In genomic region chr7:78886496-78886895, GRCm38 (mm10) we compare ENCODE assay signal across 14 mouse cellular contexts. TPM values are rescaled to one million over a fixed set of nuclear protein-coding genes. Genes with fewer than 3 reads are reported as not detected.
DNase-seq lines count a peak whose midpoint lies in the region; ATAC-seq and TF ChIP-seq lines count a peak whose summit lies in the region.
"Had no signal": no experiment of that assay in that cellular context is flagged by ENCODE, and none has a peak within 500 bp of the region (broad histone marks: within the 10 kb centered on the region; RNA-seq: fewer than 3 reads in every experiment).

No protein-coding gene starts in this region.

- H3K4me2 ChIP-seq in hindbrain, embryonic 12.5 days (replicated peaks): peak overlapping the region; percentile 66
- H3K4me2 ChIP-seq in midbrain, embryonic 13.5 days (replicated peaks): peak overlapping the region; percentile 77
- no peak overlapping the region for H3K4me2 ChIP-seq in liver, embryonic 12.5 days
- H3K4me2 ChIP-seq: liver, embryonic 15.5 days had no signal

- H3K9me3 ChIP-seq in E14TG2a.4 (ENCODE audit: low read length): no peaks in the 10 kb centered on the region
- H3K9me3 ChIP-seq in hindbrain, embryonic 12.5 days (replicated peaks): no peaks in the 10 kb centered on the region
- no peaks in the 10 kb centered on the region for H3K9me3 ChIP-seq in midbrain, embryonic 13.5 days
- no peaks in the 10 kb centered on the region for H3K9me3 ChIP-seq in liver, embryonic 12.5 days (replicated peaks)
- H3K9me3 ChIP-seq: embryonic facial prominence, embryonic 10.5 days; liver, embryonic 15.5 days had no signal

- DNase-seq in embryo, embryonic 9.5 days (ENCODE audit: extremely low spot score): peak; percentile 29
- DNase-seq in gastrocnemius, adult 8-10 months (ENCODE audit: low spot score in 2 of 2): no peak
- DNase-seq in thymus, adult 18-20 months: no peak
- DNase-seq: cerebellum, adult 8-10 months; kidney, adult 18-20 months; thymus, postnatal 36 days had no signal

- H3K4me3 ChIP-seq in E14TG2a.4 (replicated peaks; ENCODE audit: low read length): peak overlapping the region; percentile 70; the same call in 1 of the 2 replicates
- H3K4me3 ChIP-seq in hindbrain, embryonic 12.5 days: 0 out of 2 replicates have a peak overlapping the region, but pooled peaks have one; percentile 6
- peak overlapping the region; percentile 20 for H3K4me3 ChIP-seq in midbrain, embryonic 13.5 days (replicated peaks)
- H3K4me3 ChIP-seq in liver, embryonic 12.5 days: no peak overlapping the region
- H3K4me3 ChIP-seq: liver, embryonic 15.5 days had no signal

- no peak for ATAC-seq in hindbrain, embryonic 12.5 days (ENCODE audit: low FRiP score)
- no peak for ATAC-seq in midbrain, embryonic 13.5 days
- ATAC-seq in liver, embryonic 12.5 days: no peak
- ATAC-seq in erythroblast, adult 5-6 weeks (replicated peaks; ENCODE audit: low FRiP score, poor library complexity, severe bottlenecking): no peak

- WGBS in hindbrain, embryonic 12.5 days: 37% methylated on average over 4 of the region's 4 CpGs
- WGBS in midbrain, embryonic 13.5 days: 12% methylated on average over 4 of the region's 4 CpGs
- 59% methylated on average over 4 of the region's 4 CpGs for WGBS in liver, embryonic 12.5 days (ENCODE audit: insufficient replicate concordance)

- H3K4me1 ChIP-seq in E14TG2a.4 (replicated peaks; ENCODE audit: low read depth, low read length): peaks cover 48% of the 10 kb centered on the region
- H3K4me1 ChIP-seq in hindbrain, embryonic 12.5 days: peaks cover 57% of the 10 kb centered on the region
- peaks cover 60% of the 10 kb centered on the region for H3K4me1 ChIP-seq in midbrain, embryonic 13.5 days (replicated peaks)
- H3K4me1 ChIP-seq in liver, embryonic 12.5 days: no peaks in the 10 kb centered on the region
- H3K4me1 ChIP-seq: liver, embryonic 15.5 days had no signal

- peaks cover 74% of the 10 kb centered on the region for H3K27me3 ChIP-seq in E14TG2a.4 (ENCODE audit: insufficient read depth, low read length)
- H3K27me3 ChIP-seq in hindbrain, embryonic 12.5 days: peaks cover 32% of the 10 kb centered on the region
- peaks cover 9% of the 10 kb centered on the region; the same call in 1 of the 2 replicates for H3K27me3 ChIP-seq in midbrain, embryonic 13.5 days
- H3K27me3 ChIP-seq in liver, embryonic 12.5 days (replicated peaks): peaks cover 92% of the 10 kb centered on the region

- no peak for TF ChIP-seq CTCF in E14TG2a.4 (conservative IDR thresholded peaks at IDR 0.05; ENCODE audit: low read length)

- H3K27ac ChIP-seq in hindbrain, embryonic 12.5 days: peak overlapping the region; percentile 80
- H3K27ac ChIP-seq in midbrain, embryonic 13.5 days: peak overlapping the region; percentile 87
- no peak overlapping the region for H3K27ac ChIP-seq in liver, embryonic 12.5 days
- H3K27ac ChIP-seq: liver, embryonic 15.5 days; macrophage had no signal

- H3K9ac ChIP-seq in hindbrain, embryonic 12.5 days: peak overlapping the region; percentile 33; the same call in 1 of the 2 replicates
- H3K9ac ChIP-seq in midbrain, embryonic 13.5 days (replicated peaks): peak overlapping the region; percentile 42
- H3K9ac ChIP-seq in liver, embryonic 12.5 days: no peak overlapping the region
- H3K9ac ChIP-seq: liver, embryonic 15.5 days had no signal

- no peaks in the 10 kb centered on the region for H3K36me3 ChIP-seq in E14TG2a.4 (ENCODE audit: insufficient read depth, low read length)
- no peaks in the 10 kb centered on the region for H3K36me3 ChIP-seq in hindbrain, embryonic 12.5 days
- H3K36me3 ChIP-seq in midbrain, embryonic 13.5 days: peaks cover 2% of the 10 kb centered on the region; the same call in 1 of the 2 replicates
- no peaks in the 10 kb centered on the region for H3K36me3 ChIP-seq in liver, embryonic 12.5 days
- H3K36me3 ChIP-seq: embryonic facial prominence, embryonic 10.5 days; liver, embryonic 15.5 days had no signal

RNA-seq across cellular contexts. Expression of gene Aen, which starts 9.2 kb away (rescaled TPM):
- polyA plus RNA-seq in hindbrain, embryonic 12.5 days (2016; fragmentation: Nextera tagmentation; extraction: Ambion mirVana): 44.3 and 44.6 TPM in 2 replicates
- polyA plus RNA-seq in midbrain, embryonic 13.5 days (2015; fragmentation: Nextera tagmentation; extraction: Ambion mirVana): 47.0 and 49.9 TPM in 2 replicates
- polyA plus RNA-seq in liver, embryonic 12.5 days (2016; fragmentation: Nextera tagmentation; extraction: Ambion mirVana): 36.5 and 38.3 TPM in 2 replicates
- total RNA-seq in gastrocnemius, adult 8-10 months (2022): 10 to 100 TPM; 52.4 to 60.0 (median 54.1) TPM
- total RNA-seq in erythroblast, adult 5-6 weeks (2015; ENCODE audit: low replicate concordance): 0.96 and 4.6 TPM in 2 replicates
- 10.0 and 17.6 TPM in 2 replicates for total RNA-seq in erythroblast, adult 5-6 weeks (2017; ENCODE audit: low replicate concordance)

RNA-seq across cellular contexts. Expression of gene Isg20, which starts 26.7 kb away (rescaled TPM):
- polyA plus RNA-seq in hindbrain, embryonic 12.5 days (2016; fragmentation: Nextera tagmentation; extraction: Ambion mirVana): 0.40 and 0.86 TPM in 2 replicates
- polyA plus RNA-seq in midbrain, embryonic 13.5 days (2015; fragmentation: Nextera tagmentation; extraction: Ambion mirVana): 0.21 and 0.40 TPM in 2 replicates
- polyA plus RNA-seq in liver, embryonic 12.5 days (2016; fragmentation: Nextera tagmentation; extraction: Ambion mirVana): 7.7 and 9.2 TPM in 2 replicates
- total RNA-seq in gastrocnemius, adult 8-10 months (2022): under 1 TPM; 0.56 to 0.83 (median 0.72) TPM
- total RNA-seq in erythroblast, adult 5-6 weeks (2015; ENCODE audit: low replicate concordance): 792 and 830 TPM in 2 replicates
- 550 and 581 TPM in 2 replicates for total RNA-seq in erythroblast, adult 5-6 weeks (2017; ENCODE audit: low replicate concordance)

RNA-seq across cellular contexts. Expression of gene Det1, which starts 39.4 kb away (rescaled TPM):
- 19.8 and 21.6 TPM in 2 replicates for polyA plus RNA-seq in hindbrain, embryonic 12.5 days (2016; fragmentation: Nextera tagmentation; extraction: Ambion mirVana)
- 17.7 and 18.1 TPM in 2 replicates for polyA plus RNA-seq in midbrain, embryonic 13.5 days (2015; fragmentation: Nextera tagmentation; extraction: Ambion mirVana)
- 13.6 and 13.7 TPM in 2 replicates for polyA plus RNA-seq in liver, embryonic 12.5 days (2016; fragmentation: Nextera tagmentation; extraction: Ambion mirVana)
- 10 to 100 TPM; 22.8 to 29.3 (median 23.3) TPM for total RNA-seq in gastrocnemius, adult 8-10 months (2022)
- total RNA-seq in erythroblast, adult 5-6 weeks (2015; ENCODE audit: low replicate concordance): 7.3 and 8.6 TPM in 2 replicates
- 3.9 and 6.8 TPM in 2 replicates for total RNA-seq in erythroblast, adult 5-6 weeks (2017; ENCODE audit: low replicate concordance)
